ENCODE assay signal across 22 mouse cellular contexts in the genomic region with DNA sequence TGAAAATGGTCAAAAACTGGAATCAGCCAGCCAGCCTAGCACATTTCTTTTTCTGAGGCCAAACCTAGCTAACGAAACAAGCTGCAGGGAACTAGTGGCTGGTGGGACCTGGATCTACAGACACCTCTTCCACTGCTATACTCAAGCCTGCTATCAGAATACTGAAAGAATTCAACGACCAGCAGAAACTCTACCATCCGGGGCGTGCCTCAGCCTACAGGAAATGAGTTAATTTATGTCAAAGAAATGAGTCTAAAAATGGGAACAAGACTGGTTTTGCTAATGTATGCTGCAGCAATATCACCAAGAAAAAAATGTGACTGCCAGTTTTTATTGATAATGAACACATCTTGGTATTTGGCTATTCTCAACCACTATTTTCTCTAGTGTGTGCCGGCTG. TPM values are rescaled to one million over a fixed set of nuclear protein-coding genes. Genes with fewer than 3 reads are reported as not detected.
DNase-seq lines count a peak whose midpoint lies in the region; ATAC-seq and TF ChIP-seq lines count a peak whose summit lies in the region.
"Had no signal": no experiment of that assay in that cellular context is flagged by ENCODE, and none has a peak within 500 bp of the region (broad histone marks: within the 10 kb centered on the region; RNA-seq: fewer than 3 reads in every experiment).

No protein-coding gene starts in this region.

- TF ChIP-seq CTCF in bone marrow, adult 2 months (IDR thresholded peaks at IDR 0.05; ENCODE audit: control insufficient read depth, insufficient read depth, low read length), result no peak
- TF ChIP-seq CTCF in midbrain, postnatal 0 days (IDR thresholded peaks at IDR 0.05), result no peak

- 70% methylated on average over 5 of the region's 5 CpGs for WGBS in heart, embryonic 14.5 days
- WGBS in bone marrow, adult 2 months, result 17% methylated on average over 5 of the region's 5 CpGs
- WGBS in macrophage (ENCODE audit: missing documents), result 48% methylated on average over 5 of the region's 5 CpGs
- WGBS in midbrain, embryonic 13.5 days, result 91% methylated on average over 5 of the region's 5 CpGs
- 85% methylated on average over 5 of the region's 5 CpGs for WGBS in midbrain, postnatal 0 days

- ATAC-seq in heart, embryonic 14.5 days (ENCODE audit: insufficient number of reproducible peaks, insufficient read depth, low FRiP score, low read depth), result no peak
- no peak for ATAC-seq in midbrain, embryonic 13.5 days
- ATAC-seq in midbrain, postnatal 0 days (ENCODE audit: low FRiP score), result no peak
- ATAC-seq: forebrain, embryonic 15.5 days; hindbrain, postnatal 0 days had no signal

- H3K36me3 ChIP-seq in heart, embryonic 14.5 days (ENCODE audit: control insufficient read depth, insufficient read depth, low read length), result no peaks in the 10 kb centered on the region
- H3K36me3 ChIP-seq in macrophage (ENCODE audit: inconsistent target), result no peaks in the 10 kb centered on the region
- H3K36me3 ChIP-seq in midbrain, embryonic 13.5 days, result no peaks in the 10 kb centered on the region
- H3K36me3 ChIP-seq in midbrain, postnatal 0 days (ENCODE audit: insufficient read depth, low read length), result no peaks in the 10 kb centered on the region
- H3K36me3 ChIP-seq: embryonic facial prominence, embryonic 12.5 days; forebrain, embryonic 15.5 days; neural tube, embryonic 15.5 days had no signal

- no peak overlapping the region for H3K4me3 ChIP-seq in heart, embryonic 14.5 days (ENCODE audit: control insufficient read depth in 1 of 2, insufficient read depth in 1 of 2, low read depth in 1 of 2, low read length in 2 of 2)
- H3K4me3 ChIP-seq in bone marrow, adult 2 months (replicated peaks; ENCODE audit: control insufficient read depth, low read depth, low read length), result peak overlapping the region; percentile 20
- H3K4me3 ChIP-seq in macrophage (ENCODE audit: inconsistent target), result no peak overlapping the region
- H3K4me3 ChIP-seq in midbrain, embryonic 13.5 days (replicated peaks), result no peak overlapping the region
- H3K4me3 ChIP-seq in midbrain, postnatal 0 days (ENCODE audit: low read depth, low read length), result no peak overlapping the region
- H3K4me3 ChIP-seq: embryonic facial prominence, embryonic 12.5 days; forebrain, embryonic 15.5 days; gastrocnemius, adult 2 months; myocyte; neural tube, embryonic 15.5 days had no signal

- no peak for DNase-seq in heart, adult 11 months
- DNase-seq in 416B (ENCODE audit: low read depth), result peak; percentile 17
- no peak for DNase-seq in midbrain, postnatal 0 days (ENCODE audit: low spot score)
- DNase-seq: cerebellum, adult 18-20 months; cerebellum, postnatal 36 days; gastrocnemius, adult 2 months; heart, postnatal 4 days; kidney, adult 11 months; kidney, postnatal 10 days; retina, postnatal 1 day had no signal

- no peak for TF ChIP-seq POLR2A in bone marrow, adult 2 months (IDR thresholded peaks at IDR 0.05; ENCODE audit: borderline replicate concordance, control insufficient read depth, low read depth, low read length)

- H3K9me3 ChIP-seq in heart, embryonic 14.5 days (ENCODE audit: control insufficient read depth, low read length), result no peaks in the 10 kb centered on the region
- no peaks in the 10 kb centered on the region for H3K9me3 ChIP-seq in midbrain, embryonic 13.5 days
- no peaks in the 10 kb centered on the region for H3K9me3 ChIP-seq in midbrain, postnatal 0 days (ENCODE audit: low read length)
- H3K9me3 ChIP-seq: embryonic facial prominence, embryonic 12.5 days; forebrain, embryonic 15.5 days; neural tube, embryonic 15.5 days had no signal

- no peaks in the 10 kb centered on the region for H3K79me2 ChIP-seq in macrophage (ENCODE audit: inconsistent target)

- H3K9ac ChIP-seq in heart, embryonic 14.5 days (ENCODE audit: low read length), result no peak overlapping the region
- no peak overlapping the region for H3K9ac ChIP-seq in midbrain, embryonic 13.5 days (replicated peaks)
- H3K9ac ChIP-seq in midbrain, postnatal 0 days (replicated peaks; ENCODE audit: low read length, poor library complexity, severe bottlenecking), result no peak overlapping the region
- H3K9ac ChIP-seq: embryonic facial prominence, embryonic 12.5 days; forebrain, embryonic 15.5 days; liver, embryonic 14.5 days; neural tube, embryonic 15.5 days had no signal

- no peaks in the 10 kb centered on the region for H3K4me1 ChIP-seq in heart, embryonic 14.5 days (ENCODE audit: control insufficient read depth in 2 of 2, insufficient read depth in 2 of 2, low read length in 2 of 2)
- H3K4me1 ChIP-seq in bone marrow, adult 2 months (ENCODE audit: control insufficient read depth, insufficient read depth, low read length), result no peaks in the 10 kb centered on the region
- H3K4me1 ChIP-seq in midbrain, embryonic 13.5 days (replicated peaks), result no peaks in the 10 kb centered on the region
- no peaks in the 10 kb centered on the region for H3K4me1 ChIP-seq in midbrain, postnatal 0 days (ENCODE audit: insufficient read depth, low read length)
- H3K4me1 ChIP-seq: embryonic facial prominence, embryonic 12.5 days; forebrain, embryonic 15.5 days had no signal

- H3K27ac ChIP-seq in heart, embryonic 14.5 days (replicated peaks in 1 of 2; ENCODE audit: control insufficient read depth in 1 of 2, insufficient read depth in 1 of 2, low read depth in 2 of 2, low read length in 2 of 2), result peak overlapping the region; percentile 78 to 81
- peak overlapping the region; percentile 76; the same call in 1 of the 2 replicates for H3K27ac ChIP-seq in bone marrow, adult 2 months (ENCODE audit: control insufficient read depth, insufficient read depth, low read depth, low read length, poor library complexity)
- H3K27ac ChIP-seq in macrophage, result peak overlapping the region; percentile 46
- H3K27ac ChIP-seq in midbrain, embryonic 13.5 days, result no peak overlapping the region
- no peak overlapping the region for H3K27ac ChIP-seq in midbrain, postnatal 0 days (ENCODE audit: low read depth, low read length)
- H3K27ac ChIP-seq: embryonic facial prominence, embryonic 12.5 days; forebrain, embryonic 15.5 days; gastrocnemius, adult 2 months; hindbrain, postnatal 0 days; liver, embryonic 14.5 days; neural tube, embryonic 15.5 days had no signal

- peak overlapping the region; percentile 47; the same call in 1 of the 2 replicates for H3K4me2 ChIP-seq in heart, embryonic 14.5 days (ENCODE audit: low read length)
- no peak overlapping the region for H3K4me2 ChIP-seq in midbrain, embryonic 13.5 days (replicated peaks)
- no peak overlapping the region for H3K4me2 ChIP-seq in midbrain, postnatal 0 days (ENCODE audit: low read depth, low read length, poor library complexity, severe bottlenecking)
- H3K4me2 ChIP-seq: embryonic facial prominence, embryonic 12.5 days; forebrain, embryonic 15.5 days; midbrain, embryonic 11.5 days; neural tube, embryonic 15.5 days had no signal

- H3K27me3 ChIP-seq in heart, embryonic 14.5 days (ENCODE audit: control insufficient read depth, insufficient read depth, low read length), result no peaks in the 10 kb centered on the region
- peaks cover 18% of the 10 kb centered on the region; the same call in 1 of the 2 replicates for H3K27me3 ChIP-seq in midbrain, embryonic 13.5 days
- H3K27me3 ChIP-seq in midbrain, postnatal 0 days (ENCODE audit: insufficient read depth, low read length), result no peaks in the 10 kb centered on the region; the same call in 1 of the 2 replicates
- H3K27me3 ChIP-seq: forebrain, embryonic 15.5 days had no signal

RNA-seq across cellular contexts. Expression of a gene that starts 0.7 kb away (rescaled TPM):
- polyA plus RNA-seq in heart, embryonic 14.5 days (2014; fragmentation: Nextera tagmentation; extraction: Ambion mirVana), result 7.2 and 9.1 TPM in 2 replicates
- polyA plus RNA-seq in bone marrow, adult 2 months (2011; ENCODE audit: insufficient read depth, insufficient read length, low replicate concordance, missing spikeins), result 8.0 and 19.2 TPM in 2 replicates
- total RNA-seq in macrophage (2018; cell fraction: chromatin; rRNA removed), result under 1 TPM in 1 of 26 experiments, not detected in 25; 0.38 TPM
- under 1 TPM in 13 of 26 experiments, not detected in 13; 0.03 to 0.10 (median 0.06) TPM for total RNA-seq in macrophage (2018; cell fraction: cytosol; rRNA removed)
- total RNA-seq in macrophage (2018; cell fraction: nucleus; rRNA removed), result under 1 TPM in 4 of 26 experiments, not detected in 22; 0.24 to 0.39 (median 0.31) TPM
- 0.12 to 0.13 TPM in 2 of 3 replicates, not detected in the other for polyA plus RNA-seq in macrophage (2018)
- 0.39 and 0.82 TPM in 2 replicates for polyA plus RNA-seq in midbrain, embryonic 13.5 days (2015; fragmentation: Nextera tagmentation; extraction: Ambion mirVana)
- 0.42 and 0.93 TPM in 2 replicates for total RNA-seq in midbrain, postnatal 0 days (2014; rRNA removed)
- polyA plus RNA-seq in midbrain, postnatal 0 days (2015; fragmentation: Nextera tagmentation; extraction: Ambion mirVana), result 0.48 and 0.58 TPM in 2 replicates
- total RNA-seq: ES-E14 had no signal
- polyA plus RNA-seq: myocyte had no signal

RNA-seq across cellular contexts. Expression of a gene that starts 10.5 kb away (rescaled TPM):
- 6.5 and 8.0 TPM in 2 replicates for polyA plus RNA-seq in heart, embryonic 14.5 days (2014; fragmentation: Nextera tagmentation; extraction: Ambion mirVana)
- polyA plus RNA-seq in bone marrow, adult 2 months (2011; ENCODE audit: insufficient read depth, insufficient read length, low replicate concordance, missing spikeins), result 3.0 and 10.2 TPM in 2 replicates
- 1 to 10 TPM in 21 of 26 experiments, under 1 TPM in 3, not detected in 2; 0.41 to 8.1 (median 2.8) TPM for total RNA-seq in macrophage (2018; cell fraction: chromatin; rRNA removed)
- total RNA-seq in macrophage (2018; cell fraction: cytosol; rRNA removed), result 1 to 10 TPM; 1.3 to 3.5 (median 1.9) TPM
- 1 to 10 TPM in 18 of 26 experiments, under 1 TPM in 6, not detected in 2; 0.45 to 4.6 (median 1.5) TPM for total RNA-seq in macrophage (2018; cell fraction: nucleus; rRNA removed)
- 1.5 to 3.9 TPM (median 2.4 TPM) in 3 replicates for polyA plus RNA-seq in macrophage (2018)
- 2.2 and 3.7 TPM in 2 replicates for polyA plus RNA-seq in midbrain, embryonic 13.5 days (2015; fragmentation: Nextera tagmentation; extraction: Ambion mirVana)
- total RNA-seq in midbrain, postnatal 0 days (2014; rRNA removed), result 0.55 and 1.1 TPM in 2 replicates
- 3.2 and 5.6 TPM in 2 replicates for polyA plus RNA-seq in midbrain, postnatal 0 days (2015; fragmentation: Nextera tagmentation; extraction: Ambion mirVana)

Comparison
In these comparisons a context has a peak if more than half of its experiments do, and no peak if none do; other contexts are left out.
1. H3K27ac ChIP-seq: peak in heart, embryonic 14.5 days (2 of 2), bone marrow, adult 2 months (single experiment) and macrophage (single experiment); none in midbrain, embryonic 13.5 days (single experiment) and midbrain, postnatal 0 days (single experiment).